Mouse (Mus musculus) c-Kit-negative CD71-positive TER-119-positive erythroid progenitor cells, embryonic 14.5 days (primary cell): ENCODE data around the gene Skor1.

ENCODE experiments used
- DNase-seq: peaks from one replicate; pipeline ENCODE4 v3.0.0-alpha.2; 2013; ENCODE audit warnings: low read depth, low spot score

Skor1 gene

GRCm38 (mm10) chr9:63148410-63149371, at the start of gene Skor1:
Gene Skor1 (minus strand): TSS chr9:63148961.
- no peak for DNase-seq

GRCm38 (mm10) chr9:63197252-63197651, 48.5 kb upstream of the Skor1 start:
- DNase-seq, result no peak

GRCm38 (mm10) chr9:63196114-63196682, 47.4 kb upstream of the Skor1 start:
- DNase-seq, result no peak

DNA sequence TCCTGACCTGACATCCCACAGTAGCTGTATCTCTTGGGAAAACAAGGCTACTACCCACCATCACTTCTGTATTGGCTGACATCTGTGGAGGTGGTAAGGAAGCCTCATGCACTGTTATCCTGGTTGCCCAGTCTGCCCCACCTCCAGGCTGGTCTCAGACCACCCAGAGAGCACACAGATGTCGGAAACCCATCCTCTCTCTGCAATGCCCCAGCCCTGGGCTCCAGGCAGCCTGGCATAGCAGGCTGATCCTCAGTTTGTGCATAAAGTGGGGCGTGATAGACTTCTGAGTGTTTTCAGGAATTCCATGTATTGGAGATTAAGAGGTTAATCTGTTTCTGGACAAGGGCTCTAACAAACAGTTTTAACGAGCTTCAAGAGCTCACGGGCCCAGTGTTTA, 46.8 kb upstream of the Skor1 start:
- no peak for DNase-seq

GRCm38 (mm10) chr9:63194791-63195190, 46.0 kb upstream of the Skor1 start:
- DNase-seq, result no peak

DNA sequence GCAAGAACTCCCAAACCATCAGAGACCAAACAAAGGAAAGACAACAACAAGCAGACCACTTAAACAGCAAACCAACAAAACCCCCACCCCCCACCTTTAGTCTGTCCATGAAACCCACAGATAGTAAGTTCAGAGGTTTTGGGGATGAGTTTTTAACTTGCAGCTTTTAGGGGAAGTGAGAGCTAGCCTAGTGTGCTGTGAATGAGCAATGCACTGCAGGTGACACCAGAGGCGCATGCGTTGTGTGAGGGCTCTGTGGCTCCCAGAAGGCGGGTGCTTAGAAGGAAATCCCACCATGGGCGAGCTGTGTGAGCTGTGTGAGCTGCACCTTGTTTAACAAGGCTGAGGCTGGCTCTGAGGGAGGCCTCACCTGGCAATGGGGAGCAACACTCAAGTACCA, 44.0 kb upstream of the Skor1 start:
- DNase-seq, result no peak

- DNase-seq, result no peak
Measured at GRCm38 (mm10) chr9:63187310-63187709, 38.5 kb upstream of the Skor1 start.

- no peak for DNase-seq
Measured at GRCm38 (mm10) chr9:63185249-63185648, 36.5 kb upstream of the Skor1 start.

DNA sequence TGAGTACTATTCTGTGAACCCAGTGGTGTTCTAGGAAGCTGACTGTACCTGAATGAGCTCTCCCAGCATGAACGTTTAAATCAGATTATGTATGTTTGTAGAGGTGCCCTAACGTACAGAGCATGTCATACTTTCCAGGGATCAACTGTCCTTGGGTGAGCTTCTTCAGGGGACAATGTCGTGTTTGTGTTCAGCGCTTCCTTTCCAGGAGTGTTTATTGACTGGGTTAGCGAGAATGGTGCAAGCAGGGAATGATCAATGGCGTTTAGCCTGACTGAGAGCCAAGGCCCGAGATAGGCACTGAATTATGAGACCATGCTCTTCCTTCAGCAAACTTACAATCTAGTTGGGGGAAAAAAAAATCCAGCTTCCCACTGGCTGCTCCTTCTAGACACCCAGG, 35.1 kb upstream of the Skor1 start:
- DNase-seq, result no peak

DNA sequence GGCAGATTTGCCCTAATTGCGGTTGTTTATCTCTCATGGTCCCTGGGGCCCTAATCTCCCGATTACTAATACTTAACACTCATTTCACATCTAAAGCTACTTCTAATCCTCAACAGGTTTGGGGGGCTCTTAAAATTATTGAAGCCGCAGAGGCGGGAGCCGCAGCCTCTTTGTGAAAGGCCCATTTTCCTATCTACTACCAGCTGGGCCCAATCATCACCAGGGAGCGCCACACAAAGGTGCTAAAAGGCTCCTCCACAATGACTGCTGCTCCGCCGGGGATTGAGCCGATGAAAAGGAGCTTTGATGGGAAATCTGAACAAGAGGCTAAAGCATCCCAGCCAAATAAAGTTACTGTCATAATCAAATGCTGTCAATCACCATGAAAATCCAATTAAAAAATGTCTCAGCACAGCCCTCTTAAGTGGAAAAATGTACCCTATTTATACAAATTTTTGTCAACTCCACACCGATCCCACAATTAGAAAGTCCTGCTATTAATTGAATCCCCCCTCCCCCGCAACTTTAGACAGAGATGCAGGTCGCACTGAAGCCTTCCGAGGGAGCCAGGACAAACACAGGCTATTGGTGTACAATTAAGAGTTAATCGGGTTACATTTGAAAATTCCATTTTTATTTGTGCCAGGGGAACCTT, 33.7 kb upstream of the Skor1 start:
- DNase-seq, result no peak

GRCm38 (mm10) chr9:63181337-63182178, 32.8 kb upstream of the Skor1 start:
- no peak for DNase-seq

GRCm38 (mm10) chr9:63178296-63178695, 29.5 kb upstream of the Skor1 start:
- DNase-seq, result no peak

DNA sequence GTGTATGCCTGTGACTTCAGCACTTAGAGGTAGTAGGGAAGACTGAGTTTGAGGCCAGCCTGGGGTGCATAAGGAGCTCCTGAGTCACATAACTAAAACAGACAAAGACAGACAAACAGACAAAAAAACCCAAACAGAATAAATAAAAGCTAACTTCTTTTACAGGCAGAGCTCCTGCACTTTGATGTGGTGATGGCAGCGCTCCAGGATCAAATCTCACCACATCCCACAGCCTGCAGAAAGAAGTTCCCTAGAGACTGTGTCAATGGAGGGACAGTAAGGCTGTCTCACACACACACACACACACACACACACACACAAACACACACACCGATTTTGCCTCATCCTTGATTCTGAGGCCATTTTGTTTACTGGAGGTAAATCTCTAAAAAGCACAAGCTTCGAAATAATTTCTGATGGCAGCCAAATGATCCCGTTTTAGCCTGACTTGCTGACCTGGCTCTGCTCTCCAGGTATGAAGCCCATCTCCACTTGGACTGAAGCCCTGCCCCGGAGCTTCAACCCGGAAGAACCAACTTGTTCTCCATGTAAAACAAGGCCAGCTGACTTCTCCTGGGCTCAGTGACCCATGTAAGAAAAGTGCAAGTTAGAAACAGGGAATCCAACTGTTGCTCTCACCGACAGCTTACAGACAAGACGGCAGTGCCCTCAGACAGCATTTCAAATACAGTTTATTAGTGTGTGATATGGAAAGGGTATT, 25.4 kb upstream of the Skor1 start:
- DNase-seq, result no peak

GRCm38 (mm10) chr9:63171951-63172350, 23.2 kb upstream of the Skor1 start:
- no peak for DNase-seq

- no peak for DNase-seq
Measured at GRCm38 (mm10) chr9:63169127-63169526, 20.4 kb upstream of the Skor1 start.

DNA sequence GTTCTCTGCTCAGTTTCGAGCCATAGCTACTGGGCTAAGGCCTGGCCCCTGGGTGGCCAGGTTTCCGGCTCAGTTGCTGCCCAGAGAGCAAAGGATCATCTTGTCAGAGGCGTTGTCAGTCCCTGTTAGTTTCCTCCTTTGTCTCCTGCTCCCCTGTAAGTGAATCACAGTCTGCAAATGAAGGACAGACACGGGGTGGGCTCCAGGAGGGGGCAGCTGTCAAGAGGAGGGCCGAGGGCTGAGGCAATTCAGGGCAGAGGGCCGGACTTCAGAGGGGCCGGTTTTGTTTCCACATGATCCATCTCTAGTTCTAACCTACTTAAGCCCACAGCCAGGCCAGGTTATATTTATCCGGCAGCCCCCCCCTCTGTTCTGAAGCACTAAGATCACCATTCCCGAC, 16.3 kb upstream of the Skor1 start:
- DNase-seq, result no peak

DNA sequence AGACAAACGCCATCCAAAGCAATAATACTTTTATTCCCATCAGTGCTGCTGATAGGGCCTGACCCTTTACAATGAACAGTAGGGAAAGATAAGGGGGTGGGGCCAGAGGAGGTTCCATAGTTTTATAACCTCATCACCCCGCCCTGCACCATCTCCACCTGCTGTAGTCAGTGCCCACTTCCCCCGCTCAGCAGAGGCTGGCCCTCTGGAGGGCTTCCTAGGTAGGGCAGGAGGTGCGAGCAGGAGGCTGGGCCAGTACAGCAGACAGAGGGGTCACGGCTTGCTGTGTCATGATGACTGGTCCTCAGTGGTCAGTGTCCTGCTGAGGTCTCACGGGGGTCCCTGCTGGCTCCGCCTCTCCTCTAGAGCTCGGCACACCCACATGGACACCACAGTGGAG, 15.0 kb upstream of the Skor1 start:
- DNase-seq, result no peak

GRCm38 (mm10) chr9:63151949-63152348, 3.2 kb upstream of the Skor1 start:
- DNase-seq, result no peak

- no peak for DNase-seq
Measured at GRCm38 (mm10) chr9:63151072-63151870, 2.5 kb upstream of the Skor1 start.
